Mouse (Mus musculus): ENCODE results near the gene Smim7. TPM values are rescaled to one million over a fixed set of nuclear protein-coding genes. Genes with fewer than 3 reads are reported as not detected.
A peak's percentile ranks its signal among the peaks of the same experiment; 100 is the strongest.

Gene Smim7
- 127 and 128 TPM in 2 replicates for polyA plus RNA-seq (2015; fragmentation: Nextera tagmentation; extraction: Ambion mirVana)

DNA sequence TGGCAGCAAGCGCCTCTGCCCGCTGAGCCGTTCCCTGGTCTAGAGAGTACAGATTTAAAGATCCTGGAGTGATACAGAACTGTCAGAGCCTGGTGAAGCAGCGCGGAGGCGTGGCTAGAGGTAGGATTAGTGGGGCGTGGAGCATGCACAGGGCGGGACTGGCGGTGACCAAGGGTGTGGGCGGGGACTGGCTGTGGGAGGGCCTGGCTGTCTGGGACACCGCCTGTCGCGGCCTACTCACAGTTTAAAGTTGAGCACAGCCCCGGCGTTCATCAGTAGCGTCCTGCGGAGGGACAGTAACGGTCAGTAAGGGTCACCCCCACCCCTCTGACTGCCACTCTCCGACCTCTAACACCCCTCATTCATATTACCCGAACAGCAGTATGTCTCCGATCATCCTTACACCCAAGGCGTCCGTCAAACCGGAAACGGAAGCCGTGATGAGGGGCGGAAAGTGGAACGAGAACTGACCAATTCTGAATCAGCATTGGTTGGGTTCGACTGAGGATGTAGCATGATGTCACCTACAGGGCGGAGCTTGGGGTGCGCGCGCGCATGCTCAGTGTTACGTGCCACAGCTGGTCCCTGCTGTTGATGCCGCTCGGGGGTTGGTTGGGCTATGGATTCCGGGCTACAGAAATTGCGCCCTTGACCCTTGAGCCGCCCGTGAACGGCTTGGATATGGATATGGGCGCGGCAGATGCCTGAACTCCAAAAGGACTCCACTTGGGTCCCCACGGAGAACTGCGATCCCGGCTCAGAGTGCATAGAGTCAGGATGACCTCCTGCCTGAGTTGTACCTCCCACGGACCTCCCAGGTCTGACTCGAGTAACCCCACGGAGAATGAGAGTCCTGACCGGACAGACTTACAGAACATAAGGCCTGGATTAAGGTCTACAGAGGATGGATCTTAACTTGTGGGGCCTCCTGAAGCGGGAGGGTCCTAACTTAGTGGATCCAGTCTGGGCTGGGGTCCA lies at the start of gene Smim7:
TSS of gene Smim7 (minus strand) at position 456 of the 978 bp plus-strand sequence.
- WGBS = under 1% methylated on average over 51 of the region's 52 CpGs
- peak within 1 kb of the TSS; percentile 88 for H3K27ac ChIP-seq (replicated peaks)
- H3K27me3 ChIP-seq = no peaks in the 10 kb centered on the region
- H3K4me3 ChIP-seq = peak within 1 kb of the TSS; percentile 53
- H3K4me2 ChIP-seq (replicated peaks) = peak within 1 kb of the TSS; percentile 97
- H3K9ac ChIP-seq (replicated peaks) = peak within 1 kb of the TSS; percentile 66
- peaks cover 37% of the 10 kb centered on the region for H3K4me1 ChIP-seq
- H3K36me3 ChIP-seq = peaks cover 31% of the 10 kb centered on the region
- peak; percentile 97 for ATAC-seq (replicated peaks)
- H3K9me3 ChIP-seq = no peaks in the 10 kb centered on the region

DNA sequence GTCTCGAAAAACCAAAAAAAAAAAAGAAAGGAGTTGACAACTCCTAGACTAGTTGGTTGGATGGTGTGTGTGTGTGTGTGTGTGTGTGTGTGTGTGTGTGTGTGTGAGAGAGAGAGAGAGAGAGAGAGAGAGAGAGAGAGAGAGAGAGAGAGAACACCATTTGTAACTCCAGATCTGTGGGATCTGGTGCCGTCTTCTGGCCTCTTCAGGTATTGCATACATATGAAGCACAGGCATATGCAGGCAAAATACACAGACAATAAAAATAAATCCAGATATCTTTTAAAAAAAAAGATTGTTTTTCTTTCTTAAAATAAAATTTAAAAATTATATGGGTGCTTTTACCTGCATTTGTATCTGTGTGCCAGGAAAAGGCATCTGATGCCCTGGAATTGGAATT lies 19.3 kb upstream of the Smim7 start:
- no peaks in the 10 kb centered on the region for H3K9me3 ChIP-seq
- no peak overlapping the region for H3K4me3 ChIP-seq
- no peaks in the 10 kb centered on the region for H3K36me3 ChIP-seq
- WGBS = 52% methylated on average over 2 of the region's 2 CpGs
- H3K4me2 ChIP-seq (replicated peaks) = no peak overlapping the region
- H3K4me1 ChIP-seq = peaks cover 5% of the 10 kb centered on the region; the same call in 1 of the 2 replicates
- no peaks in the 10 kb centered on the region for H3K27me3 ChIP-seq
- no peak for ATAC-seq (replicated peaks)
- H3K27ac ChIP-seq (replicated peaks) = no peak overlapping the region
- H3K9ac ChIP-seq (replicated peaks) = no peak overlapping the region

DNA sequence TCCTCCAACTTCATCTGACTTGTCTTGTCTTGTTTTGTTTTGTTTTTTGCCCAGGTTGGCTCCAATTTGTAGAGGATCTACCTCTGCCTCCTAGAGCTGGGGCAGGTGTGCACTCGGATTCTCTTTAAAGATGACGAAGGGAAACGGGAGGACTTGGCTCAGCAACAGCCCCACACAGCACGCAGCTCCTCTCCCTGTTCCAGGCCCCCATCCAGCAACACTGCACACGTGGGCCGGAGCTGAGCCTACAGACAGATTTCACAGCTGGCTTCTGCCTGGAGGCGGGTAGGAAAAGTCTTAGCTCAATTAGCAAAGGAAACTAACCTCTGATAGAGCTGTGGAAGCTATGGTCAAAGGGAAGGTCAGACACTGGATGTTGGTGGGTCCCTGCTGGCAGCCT lies 18.4 kb upstream of the Smim7 start:
- H3K4me2 ChIP-seq (replicated peaks) = no peak overlapping the region
- no peak overlapping the region for H3K9ac ChIP-seq (replicated peaks)
- no peaks in the 10 kb centered on the region for H3K9me3 ChIP-seq
- no peak overlapping the region for H3K4me3 ChIP-seq
- WGBS = 81% methylated on average over 7 of the region's 7 CpGs
- no peak for ATAC-seq (replicated peaks)
- H3K4me1 ChIP-seq = peaks cover 5% of the 10 kb centered on the region; the same call in 1 of the 2 replicates
- H3K36me3 ChIP-seq = no peaks in the 10 kb centered on the region
- no peak overlapping the region for H3K27ac ChIP-seq (replicated peaks)
- no peaks in the 10 kb centered on the region for H3K27me3 ChIP-seq

DNA sequence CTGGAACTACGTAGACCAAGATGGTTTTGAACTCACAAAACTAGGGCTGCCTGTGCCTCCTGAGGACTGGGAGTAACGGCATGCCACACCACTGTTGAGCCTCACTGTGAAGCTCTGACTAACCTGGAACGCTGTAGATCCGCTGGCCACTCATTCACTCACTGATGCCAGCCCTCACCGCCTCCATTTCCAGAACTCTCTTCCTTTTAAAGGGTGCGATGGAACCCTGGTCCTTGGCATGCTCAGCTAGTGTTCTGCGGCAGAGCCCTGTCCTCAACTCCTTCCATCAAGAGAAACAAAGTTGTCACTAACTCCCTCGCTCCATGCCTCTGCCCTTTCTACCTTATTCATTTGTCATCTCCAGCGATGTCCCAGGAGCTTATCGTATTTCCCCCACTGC lies 18.0 kb upstream of the Smim7 start:
- ATAC-seq (replicated peaks) = no peak

GRCm38 (mm10) chr8:72587806-72588205 lies 16.9 kb upstream of the Smim7 start:
- no peak for ATAC-seq (replicated peaks)
- Histone ChIP-seq H3K4me2 (replicated peaks) (no peak overlapping the region), H3K27ac (replicated peaks) (no peak overlapping the region), H3K27me3 (no peaks in the 10 kb centered on the region), H3K4me3 (no peak overlapping the region), H3K36me3 (no peaks in the 10 kb centered on the region), H3K4me1 (peaks cover 5% of the 10 kb centered on the region; the same call in 1 of the 2 replicates), H3K9me3 (no peaks in the 10 kb centered on the region), H3K9ac (replicated peaks) (no peak overlapping the region)
- WGBS = 55% methylated on average over 6 of the region's 6 CpGs

More for the DNA sequence above, 18.0 kb upstream of the Smim7 start:
- Histone ChIP-seq H3K27ac (replicated peaks) (no peak overlapping the region), H3K27me3 (no peaks in the 10 kb centered on the region), H3K9me3 (no peaks in the 10 kb centered on the region), H3K4me2 (replicated peaks) (no peak overlapping the region), H3K36me3 (no peaks in the 10 kb centered on the region), H3K9ac (replicated peaks) (no peak overlapping the region), H3K4me1 (peaks cover 5% of the 10 kb centered on the region; the same call in 1 of the 2 replicates), H3K4me3 (no peak overlapping the region)
- 92% methylated on average over 10 of the region's 10 CpGs for WGBS

DNA sequence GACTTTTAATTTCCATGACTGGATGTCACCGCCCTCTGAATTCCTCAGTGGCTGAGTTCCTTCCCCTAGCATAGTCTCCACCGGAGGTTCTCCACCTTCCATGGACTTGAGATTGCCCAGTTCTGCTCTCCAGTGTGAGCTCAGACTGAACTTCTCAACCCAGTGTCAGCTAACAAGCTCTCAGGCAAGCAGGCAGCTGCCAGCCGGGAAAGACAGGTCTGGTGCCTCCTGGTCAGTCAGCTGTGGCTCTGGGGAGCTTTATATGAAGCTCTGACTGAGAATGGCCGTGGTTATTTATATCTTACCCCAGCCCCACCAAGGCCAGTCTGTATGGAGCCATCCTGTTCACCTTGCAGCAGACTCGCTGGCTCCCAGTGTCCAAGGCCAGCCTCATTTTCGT lies 13.5 kb upstream of the Smim7 start:
- 84% methylated on average over 6 of the region's 6 CpGs for WGBS
- Histone ChIP-seq H3K4me3 (no peak overlapping the region), H3K4me2 (replicated peaks) (no peak overlapping the region), H3K9me3 (no peaks in the 10 kb centered on the region), H3K36me3 (peaks cover 3% of the 10 kb centered on the region; the same call in 1 of the 2 replicates), H3K27ac (replicated peaks) (no peak overlapping the region), H3K27me3 (no peaks in the 10 kb centered on the region), H3K9ac (replicated peaks) (no peak overlapping the region), H3K4me1 (peaks cover 5% of the 10 kb centered on the region; the same call in 1 of the 2 replicates)
- ATAC-seq (replicated peaks) = no peak

GRCm38 (mm10) chr8:72583056-72583771 lies 12.3 kb upstream of the Smim7 start:
- Histone ChIP-seq H3K36me3 (peaks cover 3% of the 10 kb centered on the region; the same call in 1 of the 2 replicates), H3K4me3 (no peak overlapping the region), H3K27ac (replicated peaks) (no peak overlapping the region), H3K4me2 (replicated peaks) (no peak overlapping the region), H3K4me1 (peaks cover 5% of the 10 kb centered on the region; the same call in 1 of the 2 replicates), H3K27me3 (no peaks in the 10 kb centered on the region), H3K9me3 (no peaks in the 10 kb centered on the region), H3K9ac (replicated peaks) (no peak overlapping the region)
- 87% methylated on average over 7 of the region's 7 CpGs for WGBS
- no peak for ATAC-seq (replicated peaks)

DNA sequence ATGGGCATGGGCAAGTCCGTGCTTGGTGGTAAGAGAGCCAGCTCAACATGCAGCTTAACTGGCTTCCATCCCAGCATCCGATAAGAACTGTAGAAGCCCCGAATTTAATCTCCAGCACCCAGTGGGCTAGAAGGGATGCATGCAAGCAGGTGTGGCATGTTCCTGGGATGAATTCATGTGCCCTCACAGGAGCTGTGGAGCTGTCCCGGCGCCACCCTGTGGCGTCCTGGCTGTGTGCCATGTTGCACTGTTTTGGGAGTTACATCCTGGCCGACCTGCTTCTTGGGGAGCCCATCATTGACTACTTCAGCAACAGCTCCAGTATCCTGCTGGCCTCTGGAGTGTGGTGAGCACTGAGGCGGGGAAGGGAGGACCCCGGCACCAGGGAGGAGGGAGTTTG lies 8.5 kb upstream of the Smim7 start:
- no peaks in the 10 kb centered on the region for H3K4me1 ChIP-seq
- WGBS = 71% methylated on average over 9 of the region's 9 CpGs
- no peak overlapping the region for H3K9ac ChIP-seq (replicated peaks)
- ATAC-seq (replicated peaks) = no peak
- H3K36me3 ChIP-seq = peaks cover 3% of the 10 kb centered on the region; the same call in 1 of the 2 replicates
- no peak overlapping the region for H3K27ac ChIP-seq (replicated peaks)
- H3K4me2 ChIP-seq (replicated peaks) = no peak overlapping the region
- no peak overlapping the region for H3K4me3 ChIP-seq
- no peaks in the 10 kb centered on the region for H3K9me3 ChIP-seq
- no peaks in the 10 kb centered on the region for H3K27me3 ChIP-seq

- WGBS = 43% methylated on average over 1 of the region's 1 CpGs
- Histone ChIP-seq H3K4me3 (no peak overlapping the region), H3K4me1 (peaks cover 9% of the 10 kb centered on the region), H3K36me3 (peaks cover 3% of the 10 kb centered on the region; the same call in 1 of the 2 replicates), H3K27ac (replicated peaks) (no peak overlapping the region), H3K9me3 (no peaks in the 10 kb centered on the region), H3K9ac (replicated peaks) (no peak overlapping the region), H3K4me2 (replicated peaks) (no peak overlapping the region), H3K27me3 (no peaks in the 10 kb centered on the region)
- ATAC-seq (replicated peaks) = no peak
These were observed 7.1 kb upstream of the Smim7 start for GRCm38 (mm10) chr8:72577941-72578340.

DNA sequence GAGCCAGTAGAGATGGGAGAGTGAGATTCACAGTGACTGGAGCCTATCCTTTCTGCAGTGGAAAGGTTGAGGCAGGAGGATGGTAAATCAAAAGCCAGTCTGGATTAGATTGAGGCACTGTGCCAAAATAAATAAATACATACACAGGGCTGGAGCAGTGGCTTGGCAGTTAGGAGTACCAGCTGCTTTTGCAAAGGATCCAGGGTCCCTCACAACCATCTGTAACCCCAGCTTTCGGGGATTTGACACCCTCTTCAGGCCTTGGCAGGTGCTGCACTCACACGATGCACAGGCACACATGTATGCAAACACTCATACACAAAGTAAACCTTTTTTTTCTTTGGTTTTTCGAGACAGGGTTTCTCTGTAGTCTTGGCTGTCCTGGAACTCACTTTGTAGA lies 6.4 kb upstream of the Smim7 start:
- no peak overlapping the region for H3K9ac ChIP-seq (replicated peaks)
- no peak overlapping the region for H3K27ac ChIP-seq (replicated peaks)
- H3K4me1 ChIP-seq = peaks cover 16% of the 10 kb centered on the region
- no peaks in the 10 kb centered on the region for H3K27me3 ChIP-seq
- no peaks in the 10 kb centered on the region for H3K9me3 ChIP-seq
- no peak overlapping the region for H3K4me3 ChIP-seq
- ATAC-seq (replicated peaks) = no peak
- H3K4me2 ChIP-seq (replicated peaks) = no peak overlapping the region
- H3K36me3 ChIP-seq = peaks cover 3% of the 10 kb centered on the region; the same call in 1 of the 2 replicates
- 81% methylated on average over 3 of the region's 3 CpGs for WGBS

DNA sequence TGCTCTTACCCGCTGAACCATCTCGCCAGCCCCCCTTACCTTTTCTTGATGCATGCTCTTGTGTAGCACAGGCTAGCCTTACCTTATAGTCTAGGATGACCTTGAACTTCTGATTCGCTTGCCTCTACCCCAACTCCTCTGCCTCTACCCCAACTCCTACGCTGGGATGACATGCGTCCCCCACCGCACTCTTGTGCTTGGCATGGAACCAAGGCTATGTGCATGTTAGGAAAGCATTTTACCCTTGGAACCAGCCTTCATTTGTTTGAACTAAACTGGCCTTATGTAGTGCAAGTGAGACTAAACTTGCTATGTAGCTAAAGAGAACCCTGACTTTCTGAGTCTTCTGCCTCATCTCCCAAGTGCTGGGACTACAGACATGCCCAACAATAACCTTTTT lies 5.0 kb upstream of the Smim7 start:
- Histone ChIP-seq H3K4me1 (peaks cover 21% of the 10 kb centered on the region), H3K9ac (replicated peaks) (no peak overlapping the region), H3K27me3 (no peaks in the 10 kb centered on the region), H3K36me3 (peaks cover 3% of the 10 kb centered on the region; the same call in 1 of the 2 replicates), H3K4me2 (replicated peaks) (no peak overlapping the region), H3K9me3 (no peaks in the 10 kb centered on the region), H3K27ac (replicated peaks) (no peak overlapping the region), H3K4me3 (no peak overlapping the region)
- 95% methylated on average over 6 of the region's 6 CpGs for WGBS
- no peak for ATAC-seq (replicated peaks)

DNA sequence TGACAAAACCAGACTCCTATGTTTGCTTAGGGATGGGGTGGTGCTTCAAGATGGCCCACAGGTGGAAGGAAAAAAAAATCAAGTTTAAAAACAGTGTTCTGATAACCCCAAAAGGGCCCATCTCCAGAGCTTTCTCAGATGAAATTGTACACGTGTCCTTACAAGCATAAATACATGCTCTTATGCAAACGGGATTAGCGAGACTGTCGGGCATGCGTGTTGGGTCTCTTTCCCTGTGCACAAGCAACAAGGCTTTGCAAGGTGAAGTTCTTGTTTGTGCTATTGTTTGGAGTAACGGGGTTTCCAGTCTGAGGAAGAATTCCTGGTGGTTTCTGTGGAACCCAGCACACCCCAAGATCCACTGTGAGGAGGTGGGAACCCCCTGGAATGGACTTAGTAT lies 2.6 kb upstream of the Smim7 start:
- H3K4me2 ChIP-seq (replicated peaks) = no peak overlapping the region
- whole genome bisulfite sequencing = 77% methylated on average over 6 of the region's 6 CpGs
- H3K4me1 ChIP-seq = peaks cover 36% of the 10 kb centered on the region

More for the DNA sequence above, 2.6 kb upstream of the Smim7 start:
- Histone ChIP-seq H3K27ac (replicated peaks) (no peak overlapping the region), H3K9me3 (no peaks in the 10 kb centered on the region), H3K9ac (replicated peaks) (no peak overlapping the region; the same call in 1 of the 2 replicates), H3K36me3 (peaks cover 6% of the 10 kb centered on the region), H3K27me3 (no peaks in the 10 kb centered on the region), H3K4me3 (no peak overlapping the region)
- ATAC-seq (replicated peaks) = no peak
